Mouse (Mus musculus): Measurements from ENCODE around the gene Slc2a8. TPM values are rescaled to one million over a fixed set of nuclear protein-coding genes. Genes with fewer than 3 reads are reported as not detected.

The Slc2a8 gene
- polyA plus RNA-seq, 1 experiment, result 13.5 TPM

DNA sequence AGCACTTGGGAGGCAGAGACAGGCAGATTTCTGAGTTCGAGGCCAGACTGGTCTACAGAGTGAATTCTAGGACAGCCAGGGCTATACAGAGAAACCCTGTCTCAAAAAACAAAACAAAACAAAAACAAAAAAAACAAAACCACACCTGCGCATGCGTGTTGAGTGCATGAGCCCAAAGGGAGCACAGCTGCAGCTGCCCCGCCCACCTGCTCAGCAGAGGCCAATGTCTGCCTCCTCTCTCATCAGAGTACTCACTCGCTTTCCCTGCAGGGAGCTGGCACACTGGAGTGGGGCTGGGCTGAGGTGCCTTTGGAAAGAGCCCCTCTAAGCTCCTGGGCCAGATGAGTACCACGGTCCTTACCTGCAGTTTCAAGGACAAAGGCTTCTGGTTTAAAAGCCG is 50.2 kb downstream of the Slc2a8 start:
- H3K4me3 ChIP-seq, result no peak overlapping the region
- no peaks in the 10 kb centered on the region for H3K79me2 ChIP-seq (ENCODE audit: control insufficient read depth, insufficient read depth)
- H3K36me3 ChIP-seq (ENCODE audit: control insufficient read depth, insufficient read depth), result peaks cover 3% of the 10 kb centered on the region
- no peak overlapping the region for H3K4me2 ChIP-seq (ENCODE audit: low read depth)
- H3K27me3 ChIP-seq (ENCODE audit: control insufficient read depth, insufficient read depth, insufficient read length), result no peaks in the 10 kb centered on the region
- no peak overlapping the region for H3ac ChIP-seq (ENCODE audit: control insufficient read depth, insufficient read length)
- no peak for TF ChIP-seq CEBPB (IDR thresholded peaks at IDR 0.05; ENCODE audit: insufficient read depth, poor library complexity, severe bottlenecking)
- TF ChIP-seq MYOD1 (IDR thresholded peaks at IDR 0.05; ENCODE audit: control insufficient read depth in 1 of 3, insufficient read length in 2 of 3, low read depth in 2 of 3), result peak in 2 of 3 experiments; percentile 36 to 75
- peak in 2 of 3 experiments; percentile 20 to 64 for TF ChIP-seq MYOG (IDR thresholded peaks at IDR 0.05; ENCODE audit: control insufficient read depth in 1 of 3, insufficient read depth in 1 of 3, insufficient read length in 2 of 3, low read depth in 2 of 3)

DNA sequence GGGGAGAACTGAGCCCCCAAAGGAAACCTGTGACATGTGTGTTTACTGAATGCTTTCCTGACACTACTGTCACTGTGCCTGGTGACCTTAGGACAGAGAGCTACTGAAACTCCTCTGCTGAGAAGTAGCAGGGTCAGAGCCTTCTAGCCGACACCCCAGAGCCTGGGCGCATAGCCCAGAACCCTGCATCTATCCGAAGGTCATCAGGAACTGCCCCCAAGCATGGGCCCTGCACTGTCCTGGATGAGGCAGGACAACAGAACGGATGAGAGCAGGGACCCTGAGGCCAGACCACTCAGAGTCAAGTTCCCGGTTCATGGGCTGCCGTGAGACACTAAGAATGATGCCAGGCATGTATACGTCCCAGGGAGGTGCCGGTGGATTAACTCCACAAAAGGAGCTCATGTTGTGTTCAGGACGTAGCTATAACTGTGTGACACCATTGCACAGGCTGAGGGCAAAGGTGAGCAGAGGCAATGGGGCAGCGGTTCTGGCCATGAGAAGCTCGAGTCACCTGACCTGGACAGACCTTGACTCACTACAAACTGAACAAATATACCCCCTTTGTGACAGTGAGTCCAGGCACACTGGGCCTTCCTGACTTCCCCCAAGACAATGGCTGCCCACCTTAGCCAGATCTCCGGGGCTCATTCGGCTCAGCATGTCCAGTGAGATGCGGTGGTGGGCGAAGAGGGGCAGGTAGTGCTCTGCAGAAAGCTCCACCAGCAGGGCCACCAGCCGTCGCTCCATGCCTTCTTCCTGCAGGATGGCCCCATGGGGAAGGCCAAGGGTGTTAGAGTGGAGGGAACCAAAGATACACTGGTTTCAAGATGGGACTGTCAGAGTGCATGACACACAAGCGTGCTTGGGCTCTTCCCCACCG is 52.7 kb downstream of the Slc2a8 start:
- Histone ChIP-seq H3K79me2 (ENCODE audit: control insufficient read depth, insufficient read depth) (no peaks in the 10 kb centered on the region), H3ac (ENCODE audit: control insufficient read depth, insufficient read length) (no peak overlapping the region), H3K4me2 (ENCODE audit: low read depth) (no peak overlapping the region), H3K4me3 (no peak overlapping the region), H3K36me3 (ENCODE audit: control insufficient read depth, insufficient read depth) (peaks cover 9% of the 10 kb centered on the region), H3K27me3 (ENCODE audit: control insufficient read depth, insufficient read depth, insufficient read length) (no peaks in the 10 kb centered on the region)
- TF ChIP-seq CEBPB (IDR thresholded peaks at IDR 0.05; ENCODE audit: insufficient read depth, poor library complexity, severe bottlenecking) (no peak), TCF3 (IDR thresholded peaks at IDR 0.05; ENCODE audit: insufficient read length, low read depth) (no peak)

DNA sequence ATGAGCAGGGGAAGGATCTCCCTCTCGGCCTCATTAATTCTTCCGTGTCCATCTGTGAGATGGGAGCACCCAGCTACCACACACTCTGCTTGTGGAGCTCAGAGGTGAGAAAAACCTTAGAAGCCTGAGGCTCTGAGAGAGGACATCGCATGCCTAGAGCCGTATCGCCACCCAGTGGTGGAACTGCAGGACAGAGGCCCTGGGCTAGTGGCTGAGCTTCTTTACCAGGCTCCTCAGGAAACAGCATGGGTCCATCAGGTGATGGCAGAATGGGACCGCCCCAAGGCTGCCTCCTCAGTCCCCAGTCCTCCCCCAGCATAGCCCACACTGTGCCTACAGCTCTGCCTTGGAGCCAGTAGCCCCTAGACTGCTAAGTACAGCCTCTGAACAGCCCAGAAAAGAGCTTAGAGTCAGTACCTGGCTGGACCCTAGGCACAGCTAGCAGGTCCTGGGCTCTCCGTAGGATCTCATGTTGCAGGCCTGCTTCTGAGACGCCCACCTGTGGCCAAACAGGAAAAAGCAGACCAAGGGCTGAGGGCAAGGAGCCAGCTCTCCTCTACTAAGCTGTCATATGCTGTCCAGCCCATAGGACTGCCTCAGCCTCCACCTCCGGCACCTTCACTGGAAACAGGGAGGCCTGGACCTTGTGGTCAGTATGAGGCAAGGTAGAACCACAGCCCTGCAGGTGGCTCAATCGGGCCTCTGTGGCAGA is 53.5 kb downstream of the Slc2a8 start:
- peak overlapping the region; percentile 20 for H3K4me2 ChIP-seq (ENCODE audit: low read depth)
- H3K36me3 ChIP-seq (ENCODE audit: control insufficient read depth, insufficient read depth), result peaks cover 9% of the 10 kb centered on the region
- H3K4me3 ChIP-seq, result no peak overlapping the region
- H3K27me3 ChIP-seq (ENCODE audit: control insufficient read depth, insufficient read depth, insufficient read length), result no peaks in the 10 kb centered on the region
- H3ac ChIP-seq (ENCODE audit: control insufficient read depth, insufficient read length), result no peak overlapping the region
- TF ChIP-seq E2F4 (IDR thresholded peaks at IDR 0.05; ENCODE audit: insufficient read depth) (no peak), USF1 (IDR thresholded peaks at IDR 0.05; ENCODE audit: low read depth) (no peak), REST (IDR thresholded peaks at IDR 0.05; ENCODE audit: insufficient read depth, insufficient read length) (no peak), POLR2A (IDR thresholded peaks at IDR 0.05; ENCODE audit: insufficient read length, low read depth) (no peak), CEBPB (IDR thresholded peaks at IDR 0.05; ENCODE audit: insufficient read depth, poor library complexity, severe bottlenecking) (no peak), MYOG (IDR thresholded peaks at IDR 0.05; ENCODE audit: control insufficient read depth in 1 of 3, insufficient read depth in 1 of 3, insufficient read length in 2 of 3, low read depth in 2 of 3) (no peak), SRF (IDR thresholded peaks at IDR 0.05; ENCODE audit: control insufficient read depth, insufficient read length, low read depth) (no peak), MYOD1 (IDR thresholded peaks at IDR 0.05; ENCODE audit: control insufficient read depth in 1 of 3, insufficient read length in 2 of 3, low read depth in 2 of 3) (no peak), TCF12 (IDR thresholded peaks at IDR 0.05; ENCODE audit: insufficient read depth, poor library complexity, severe bottlenecking) (no peak), TCF3 (IDR thresholded peaks at IDR 0.05; ENCODE audit: insufficient read length, low read depth) (no peak), POLR2AphosphoS2 (IDR thresholded peaks at IDR 0.05; ENCODE audit: insufficient read length, low read depth) (no peak), MAX (IDR thresholded peaks at IDR 0.05; ENCODE audit: low read depth) (no peak)
- H3K79me2 ChIP-seq (ENCODE audit: control insufficient read depth, insufficient read depth), result no peaks in the 10 kb centered on the region

DNA sequence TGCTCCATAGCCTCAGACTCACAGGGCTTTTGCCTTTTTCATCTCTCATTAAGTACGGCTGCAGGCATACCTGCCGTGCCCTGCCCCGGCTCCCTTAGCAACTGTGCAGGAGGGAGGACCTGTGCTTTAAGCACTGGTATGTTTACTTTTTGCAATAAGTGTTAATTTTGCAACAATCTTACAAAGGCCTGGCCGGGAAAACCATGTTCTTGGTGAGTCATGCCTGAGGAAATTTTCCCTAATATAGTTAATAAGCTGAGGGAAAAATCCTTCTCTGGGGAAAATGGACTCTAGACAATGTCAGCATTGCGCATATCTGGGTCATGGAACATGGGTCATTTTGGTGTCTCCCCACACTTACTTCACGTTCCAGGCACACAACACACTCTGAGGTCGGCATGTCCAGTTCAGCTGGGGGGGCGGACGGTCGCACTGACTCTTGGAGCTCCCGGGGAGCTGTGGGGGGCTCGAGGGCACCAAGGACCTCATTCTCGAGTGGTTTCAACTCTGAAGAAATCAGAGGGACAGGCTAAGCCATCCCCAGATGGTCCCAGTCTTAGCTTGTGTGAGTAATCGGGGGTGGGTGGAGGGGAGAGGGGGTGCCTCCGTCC is 54.2 kb downstream of the Slc2a8 start:
- Histone ChIP-seq H3K36me3 (ENCODE audit: control insufficient read depth, insufficient read depth) (peaks cover 9% of the 10 kb centered on the region), H3K27me3 (ENCODE audit: control insufficient read depth, insufficient read depth, insufficient read length) (no peaks in the 10 kb centered on the region), H3K4me2 (ENCODE audit: low read depth) (peak overlapping the region; percentile 20), H3ac (ENCODE audit: control insufficient read depth, insufficient read length) (no peak overlapping the region), H3K4me3 (no peak overlapping the region), H3K79me2 (ENCODE audit: control insufficient read depth, insufficient read depth) (no peaks in the 10 kb centered on the region)
- no peak for TF ChIP-seq SRF (IDR thresholded peaks at IDR 0.05; ENCODE audit: control insufficient read depth, insufficient read length, low read depth)
- peak; percentile 44; the same call in 1 of the 2 replicates for TF ChIP-seq CEBPB (IDR thresholded peaks at IDR 0.05; ENCODE audit: insufficient read depth, poor library complexity, severe bottlenecking)

DNA sequence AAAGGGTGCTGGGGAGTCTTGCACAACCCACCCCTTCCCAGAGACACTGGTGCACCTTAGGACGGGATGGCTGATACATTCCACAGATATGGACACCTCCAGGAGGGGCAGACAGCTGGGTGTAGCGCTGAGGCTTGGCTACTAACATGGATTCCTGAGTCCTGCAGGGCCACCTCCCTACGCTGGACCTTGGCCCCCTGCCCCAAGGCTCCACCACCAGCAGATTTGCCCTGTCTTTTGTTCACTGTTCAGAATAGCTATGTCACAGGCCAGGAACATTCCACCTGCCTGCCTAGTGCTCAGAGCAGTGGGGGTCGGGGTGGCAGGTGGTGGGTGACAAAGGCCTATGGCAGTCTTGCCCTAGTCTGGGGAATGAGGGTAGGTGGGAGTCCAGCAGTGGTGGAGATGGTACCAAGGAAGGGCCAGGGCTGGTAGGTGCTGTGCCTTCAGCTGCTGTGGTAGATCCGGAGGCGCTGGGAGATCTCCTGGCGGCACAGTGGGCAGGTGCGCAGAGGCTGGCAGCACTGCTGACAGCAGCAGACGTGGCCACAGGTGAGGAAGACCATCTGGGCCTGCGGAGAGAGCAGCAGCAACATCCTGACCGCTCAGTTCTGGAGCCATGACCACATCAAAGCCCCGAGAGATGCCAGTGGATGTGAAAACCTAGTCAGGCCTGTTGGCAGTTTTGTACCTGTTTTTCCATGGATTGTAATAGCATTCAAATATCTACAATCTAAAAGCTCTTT is 55.4 kb downstream of the Slc2a8 start:
- Histone ChIP-seq H3K36me3 (ENCODE audit: control insufficient read depth, insufficient read depth) (peaks cover 14% of the 10 kb centered on the region), H3K4me2 (ENCODE audit: low read depth) (no peak overlapping the region), H3K27me3 (ENCODE audit: control insufficient read depth, insufficient read depth, insufficient read length) (no peaks in the 10 kb centered on the region), H3ac (ENCODE audit: control insufficient read depth, insufficient read length) (no peak overlapping the region), H3K79me2 (ENCODE audit: control insufficient read depth, insufficient read depth) (no peaks in the 10 kb centered on the region), H3K4me3 (no peak overlapping the region)
- TF ChIP-seq MAX (IDR thresholded peaks at IDR 0.05; ENCODE audit: low read depth) (no peak), POLR2AphosphoS2 (IDR thresholded peaks at IDR 0.05; ENCODE audit: insufficient read length, low read depth) (no peak), MYOG (IDR thresholded peaks at IDR 0.05; ENCODE audit: control insufficient read depth in 1 of 3, insufficient read depth in 1 of 3, insufficient read length in 2 of 3, low read depth in 2 of 3) (peak in 1 of 3 experiments; percentile 8), MYOD1 (IDR thresholded peaks at IDR 0.05; ENCODE audit: control insufficient read depth in 1 of 3, insufficient read length in 2 of 3, low read depth in 2 of 3) (peak in 1 of 3 experiments; percentile 39)
